Mouse (Mus musculus) lung, adult 18-20 months (tissue): ENCODE data around the gene Adamts16.

Source experiments
- DNase-seq, 2 experiments: peaks; one replicate each; pipeline ENCODE4 v3.0.0; 2022; ENCODE audit warnings: mixed read lengths in 2 of 2

Adamts16 gene

DNA sequence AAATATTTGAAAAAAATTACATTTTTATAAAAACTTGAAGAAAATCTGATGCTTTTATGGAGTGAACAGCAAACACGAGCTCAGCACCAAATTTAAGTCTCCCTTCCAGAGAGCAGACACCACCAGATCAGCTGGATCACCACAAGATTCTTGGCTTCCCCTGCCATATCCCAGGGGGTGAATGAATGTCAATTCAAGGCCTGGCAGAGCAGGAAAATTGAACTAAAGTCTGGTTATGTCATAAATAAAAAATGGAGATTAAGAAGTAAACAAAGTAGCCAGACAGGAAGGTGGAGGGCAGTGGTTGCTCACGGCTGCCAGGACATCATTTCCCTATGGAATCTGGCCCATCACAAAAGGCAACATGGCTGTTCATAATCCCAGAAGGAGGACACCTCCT, 80.3 kb downstream of the Adamts16 start:
- no peak for DNase-seq

DNA sequence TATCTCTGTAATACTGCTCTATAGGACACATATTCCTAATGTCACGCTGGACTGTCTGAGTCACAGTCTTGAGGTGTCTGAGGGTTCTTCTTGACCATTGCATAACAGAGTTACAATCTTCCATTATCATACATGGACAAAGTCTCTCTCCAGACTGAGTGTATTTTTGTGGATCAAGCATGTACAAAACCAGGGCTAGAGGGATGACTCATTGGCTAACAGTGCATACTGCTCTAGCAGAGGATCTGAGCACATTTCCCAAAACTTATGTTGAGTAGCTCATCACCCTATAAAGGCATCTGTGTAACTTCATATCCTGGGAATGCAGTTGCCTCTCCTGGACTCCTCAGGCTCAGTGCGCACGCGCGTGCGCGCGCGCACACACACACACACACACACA, 81.4 kb downstream of the Adamts16 start:
- DNase-seq, result no peak

DNA sequence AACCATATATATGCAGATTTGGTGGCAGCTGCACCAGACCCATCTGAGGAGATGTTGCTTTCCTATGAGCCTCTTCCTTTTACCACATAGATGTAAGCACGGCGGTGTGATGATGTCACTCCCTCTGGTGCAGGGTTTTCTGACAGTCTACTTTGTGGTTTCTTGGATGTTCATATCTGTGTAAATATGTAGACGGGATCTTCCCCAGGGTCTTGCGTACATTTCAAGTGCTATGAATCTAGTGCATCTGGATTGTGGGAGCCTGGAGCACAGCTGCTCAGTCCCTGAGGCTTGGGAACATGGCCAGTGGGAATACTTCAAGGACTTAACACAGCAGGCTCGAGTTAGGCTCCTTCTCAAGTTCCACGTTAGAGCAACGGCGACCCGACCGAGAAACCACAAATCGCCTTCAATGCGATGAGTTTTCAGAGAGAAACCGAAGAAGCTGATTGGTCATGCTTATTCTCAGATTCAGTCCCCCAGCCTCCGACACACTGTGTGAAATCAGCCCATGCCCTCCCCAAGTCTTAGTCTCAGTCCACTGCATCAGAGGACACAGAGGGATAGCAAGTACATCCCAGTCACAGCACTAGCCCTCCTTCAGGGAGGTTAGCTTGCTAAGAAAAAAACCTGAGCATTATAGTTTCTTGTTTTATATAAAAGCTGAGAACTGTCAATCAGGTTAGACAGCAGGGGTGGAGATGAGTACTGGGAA, 95.2 kb downstream of the Adamts16 start:
- DNase-seq, result no peak

DNA sequence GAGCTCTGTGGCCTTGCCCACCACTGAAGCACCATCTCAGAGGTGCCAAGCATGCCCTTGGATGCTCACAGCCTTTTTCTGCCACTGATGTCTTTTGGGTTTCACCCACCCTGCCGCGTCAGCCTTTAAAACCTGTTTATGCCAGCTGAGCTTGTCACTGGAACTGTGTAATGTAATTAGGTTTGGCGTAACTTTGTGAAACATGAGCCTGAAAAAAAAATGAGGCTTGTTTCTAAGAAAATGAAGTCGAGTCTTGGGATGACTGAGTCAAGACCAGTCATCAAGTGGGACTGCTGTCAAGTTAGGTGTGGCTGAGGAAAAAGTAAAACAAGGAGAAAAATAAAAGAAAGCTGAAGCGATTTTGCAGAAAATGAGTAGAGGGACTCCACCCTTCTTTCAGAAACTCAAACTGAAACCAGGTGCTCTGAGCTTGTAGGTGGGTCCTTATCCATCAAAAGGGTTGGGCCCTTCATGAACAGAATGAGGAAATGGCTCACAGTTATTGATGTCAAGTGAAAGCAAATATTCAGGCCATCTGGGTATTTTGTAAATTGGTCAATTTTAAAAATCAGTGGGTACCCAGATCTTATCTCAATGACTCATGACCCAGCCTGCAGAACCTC, 97.1 kb downstream of the Adamts16 start:
- DNase-seq, result no peak

DNA sequence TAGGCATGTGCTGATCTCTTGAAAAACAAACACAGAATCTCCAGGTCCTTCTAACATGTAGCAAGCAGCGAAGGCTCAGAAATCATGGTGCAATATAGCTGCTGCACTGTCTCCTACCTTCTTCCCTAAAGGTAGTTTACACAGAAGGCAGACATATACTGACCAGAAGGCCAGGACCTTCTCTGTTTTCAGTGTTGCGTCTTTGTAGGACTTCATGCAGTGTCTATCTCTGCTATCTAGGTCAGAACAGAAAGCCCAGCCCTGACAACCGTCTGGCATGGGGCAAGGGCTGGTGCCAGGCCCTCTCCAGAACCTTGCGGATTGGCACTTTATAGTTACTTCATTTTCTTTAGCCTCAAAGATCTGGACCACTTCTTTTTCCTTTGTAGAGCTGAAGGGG, 98.9 kb downstream of the Adamts16 start:
- DNase-seq, result no peak

DNA sequence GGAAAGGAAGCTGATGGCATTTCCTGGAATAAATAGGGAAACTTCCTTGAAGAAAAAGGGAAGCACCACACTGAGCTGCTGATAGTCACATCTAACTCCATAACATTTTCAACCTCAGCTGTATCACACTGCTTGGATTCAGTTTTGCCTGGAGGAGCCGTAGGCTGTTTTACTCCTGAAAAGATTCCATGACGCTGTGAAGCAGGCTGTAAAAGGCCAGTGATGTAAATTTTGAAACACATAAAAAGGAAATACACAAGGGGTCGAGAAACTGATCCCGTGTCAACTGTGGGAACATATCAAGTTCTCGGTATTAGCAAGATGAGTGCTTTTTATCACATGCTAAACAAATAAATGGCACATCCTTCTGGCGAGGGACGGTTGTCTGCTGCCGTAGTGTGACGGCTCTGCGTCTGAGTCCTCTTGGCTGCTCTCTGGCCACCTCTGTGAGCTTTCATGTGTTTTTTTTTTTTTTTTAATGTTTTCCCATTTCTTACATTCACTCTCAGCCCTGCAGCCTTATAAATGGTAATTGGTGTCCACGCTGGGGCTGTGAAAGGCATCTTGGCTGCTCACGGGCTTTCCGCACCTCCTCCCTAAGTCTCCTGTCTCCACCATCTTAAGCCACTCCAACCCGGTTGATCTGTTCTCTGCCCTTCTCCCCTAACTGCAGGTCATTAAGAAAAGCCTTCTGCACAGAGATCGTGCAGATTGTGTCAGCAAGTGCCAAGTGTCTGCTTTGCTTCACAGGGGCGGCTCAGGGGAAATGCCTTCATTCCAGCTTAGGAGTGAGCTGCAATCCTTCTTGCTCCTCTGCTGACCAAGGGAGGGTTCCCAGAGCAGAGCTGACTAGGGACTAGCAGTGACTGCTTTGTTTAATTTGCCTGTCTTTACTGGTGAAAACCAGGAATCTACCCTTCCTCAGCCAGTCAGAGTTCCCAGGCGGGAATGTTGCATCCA, 101.0 kb downstream of the Adamts16 start:
- DNase-seq, result no peak

DNA sequence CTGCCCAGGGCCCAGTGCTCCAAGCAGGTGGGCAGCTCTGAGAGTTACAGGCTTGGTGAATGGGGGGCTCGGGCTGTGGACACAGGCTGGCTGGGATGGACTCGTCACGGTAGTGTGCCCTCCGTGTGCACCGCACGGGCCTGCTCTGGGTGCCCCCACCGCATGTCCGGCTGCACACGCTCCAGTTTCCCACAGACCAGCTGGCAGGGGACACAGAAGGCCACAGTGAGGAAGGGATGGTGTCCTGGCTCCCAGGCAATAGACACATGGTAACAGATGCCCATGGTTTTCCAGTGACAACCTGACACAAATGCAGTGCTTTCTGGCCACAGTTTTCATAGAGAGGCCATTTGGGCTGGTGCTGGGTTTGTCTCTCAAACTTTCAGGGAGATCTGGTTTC, 102.8 kb downstream of the Adamts16 start:
- no peak for DNase-seq

DNA sequence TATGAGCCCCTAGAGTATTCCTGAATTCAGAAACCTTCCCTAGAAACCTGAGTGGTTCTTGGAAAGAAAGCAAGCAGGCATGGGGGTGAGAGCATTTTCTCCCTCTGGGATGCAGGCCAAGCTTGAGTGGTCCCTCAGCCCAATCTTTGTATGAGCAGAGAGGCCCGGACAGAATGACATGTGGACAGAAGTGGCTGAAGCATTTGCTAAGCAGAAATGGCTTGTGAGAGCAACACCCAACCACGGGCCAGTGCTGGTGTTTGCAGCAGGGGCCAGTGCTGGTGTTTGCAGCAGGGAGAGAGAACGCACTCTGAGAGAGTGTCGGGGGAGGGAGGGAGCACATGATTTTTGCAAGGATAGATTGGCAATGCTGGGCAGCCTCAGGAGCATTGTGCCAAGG, 105.2 kb downstream of the Adamts16 start:
- DNase-seq, result no peak

DNA sequence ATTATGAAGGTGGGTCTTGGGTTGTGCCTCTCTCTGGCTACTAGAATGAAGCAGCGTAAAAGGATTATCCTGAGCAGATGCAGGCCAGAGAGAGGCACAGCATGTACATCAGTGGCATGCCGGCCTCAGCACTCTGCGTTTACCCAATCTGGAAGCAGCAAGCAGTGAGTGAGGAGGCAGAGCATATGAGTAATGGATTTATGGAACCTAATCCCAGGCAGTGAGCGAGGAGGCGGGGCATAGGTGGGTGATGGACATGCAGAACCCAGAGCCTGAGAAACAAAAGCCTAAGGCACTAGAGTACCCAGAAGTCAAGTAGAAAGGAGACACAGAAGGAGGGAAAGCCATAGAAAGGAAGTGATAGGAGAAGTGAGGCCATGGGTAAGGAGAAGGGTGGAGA, 107.0 kb downstream of the Adamts16 start:
- no peak for DNase-seq

DNA sequence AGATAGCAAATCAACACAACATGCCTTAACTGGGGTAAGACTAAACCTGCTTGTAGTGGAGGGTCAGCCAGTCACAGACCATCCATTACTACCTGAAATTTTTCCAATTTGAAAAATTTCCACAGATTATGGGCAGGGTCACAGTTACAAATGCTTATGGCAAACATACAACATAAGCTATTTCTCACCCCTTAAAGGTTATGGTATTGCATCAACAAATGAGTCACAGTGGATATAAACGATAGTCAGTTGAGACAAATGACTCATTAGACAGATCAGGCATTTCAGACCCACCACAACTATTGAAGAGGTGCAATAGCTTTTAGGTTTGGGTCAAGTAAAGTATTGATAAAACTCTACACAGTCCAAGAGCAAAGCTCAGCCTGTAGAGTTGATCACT, 107.7 kb downstream of the Adamts16 start:
- no peak for DNase-seq

DNA sequence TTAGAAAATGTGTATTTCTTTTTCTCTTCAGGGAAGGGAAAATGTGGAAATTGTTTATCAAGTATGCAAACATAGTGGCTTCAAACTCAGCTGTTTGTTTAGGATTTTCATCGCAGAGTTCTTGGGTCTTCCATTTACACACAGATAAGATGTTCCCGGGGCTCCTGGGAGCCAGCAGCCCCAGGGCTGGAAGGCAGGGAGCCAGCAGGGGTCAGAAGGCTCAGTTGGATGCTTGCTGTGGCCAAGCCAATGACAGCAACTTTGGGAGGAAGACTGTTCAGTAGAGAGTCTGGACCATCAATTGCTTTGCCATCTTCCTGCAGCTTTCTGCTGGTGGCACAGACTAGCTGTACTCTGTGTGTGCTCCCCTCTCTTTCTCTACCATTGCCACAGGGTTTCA, 108.4 kb downstream of the Adamts16 start:
- no peak for DNase-seq

DNA sequence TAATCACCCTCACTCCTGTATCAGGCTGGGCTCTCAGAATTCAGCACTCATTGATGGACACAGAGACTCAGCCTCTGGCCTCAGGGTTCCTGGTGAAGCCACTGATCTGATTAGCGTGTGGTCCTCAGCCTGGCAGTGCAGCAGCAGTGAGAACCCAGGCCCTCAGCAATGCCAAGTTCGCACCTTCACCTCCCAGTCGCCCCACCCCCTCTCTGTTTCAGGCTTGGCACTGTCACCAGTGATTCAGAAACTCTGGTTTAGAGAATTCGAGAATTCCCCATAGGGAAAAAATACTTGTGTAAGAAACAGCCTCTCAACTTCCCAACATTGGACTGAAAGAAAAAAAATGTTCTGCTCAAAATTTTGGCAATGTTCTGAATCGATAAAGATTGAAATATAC, 108.8 kb downstream of the Adamts16 start:
- peak in 1 of 2 experiments; percentile 3 for DNase-seq

DNA sequence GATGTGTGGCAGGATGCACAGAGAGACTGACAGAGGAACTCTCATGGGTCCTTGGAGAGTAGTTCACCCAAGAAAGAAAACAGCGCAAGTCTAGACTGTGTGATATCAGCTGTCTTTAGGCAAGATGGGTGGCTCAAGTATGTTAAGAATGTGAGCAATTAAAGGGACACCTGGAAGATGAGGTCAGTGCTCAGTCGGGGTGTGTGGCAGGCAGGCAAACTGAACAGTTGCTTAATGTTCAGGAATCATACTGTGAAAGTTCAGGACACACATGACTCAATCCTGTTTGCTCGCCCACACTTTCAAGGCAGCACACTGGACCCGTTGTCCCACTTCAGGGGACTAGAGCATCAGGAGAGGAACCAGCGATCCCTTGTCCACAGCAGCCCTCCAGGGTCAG, 110.3 kb downstream of the Adamts16 start:
- peak in 1 of 2 experiments; percentile 2 for DNase-seq

DNA sequence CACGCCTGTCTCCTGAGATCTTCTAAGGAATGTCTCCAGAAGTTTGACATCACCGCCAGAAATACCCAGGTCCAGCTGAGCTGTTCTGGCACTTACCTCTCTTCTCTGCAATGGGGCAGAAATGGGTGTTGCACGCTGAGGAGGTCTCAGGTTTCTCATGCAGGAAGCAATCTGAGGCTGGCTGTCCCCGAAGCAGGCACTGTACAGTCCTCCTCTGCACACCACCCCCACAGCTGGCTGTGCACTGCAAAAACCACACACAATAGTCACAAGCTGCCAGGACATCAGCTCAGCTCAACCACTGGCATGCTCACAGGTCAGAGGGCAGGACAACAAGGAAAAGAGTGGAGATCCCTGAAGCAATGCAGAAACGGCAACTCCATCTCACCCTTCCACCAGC, 111.6 kb downstream of the Adamts16 start:
- DNase-seq, result peak; percentile 8 to 25

DNA sequence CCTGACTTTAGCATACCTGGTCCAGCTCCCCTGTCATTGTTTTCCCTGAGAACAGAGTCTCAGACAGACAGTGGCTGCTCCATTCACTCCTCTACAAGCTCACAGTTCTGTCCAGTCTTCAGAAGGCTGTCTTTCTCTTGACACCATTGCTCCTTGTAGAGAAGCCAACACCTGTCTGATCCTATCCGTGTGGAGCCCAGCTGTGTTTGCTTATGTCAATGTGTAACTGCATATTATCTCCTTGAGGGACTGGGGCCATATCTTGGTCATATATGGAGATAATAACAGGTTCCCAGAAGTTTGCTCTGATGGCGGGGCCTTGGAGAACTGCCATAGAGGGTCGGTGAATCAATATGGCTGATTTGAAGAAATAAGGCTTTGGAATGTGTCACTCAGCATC, 115.4 kb downstream of the Adamts16 start:
- no peak for DNase-seq

DNA sequence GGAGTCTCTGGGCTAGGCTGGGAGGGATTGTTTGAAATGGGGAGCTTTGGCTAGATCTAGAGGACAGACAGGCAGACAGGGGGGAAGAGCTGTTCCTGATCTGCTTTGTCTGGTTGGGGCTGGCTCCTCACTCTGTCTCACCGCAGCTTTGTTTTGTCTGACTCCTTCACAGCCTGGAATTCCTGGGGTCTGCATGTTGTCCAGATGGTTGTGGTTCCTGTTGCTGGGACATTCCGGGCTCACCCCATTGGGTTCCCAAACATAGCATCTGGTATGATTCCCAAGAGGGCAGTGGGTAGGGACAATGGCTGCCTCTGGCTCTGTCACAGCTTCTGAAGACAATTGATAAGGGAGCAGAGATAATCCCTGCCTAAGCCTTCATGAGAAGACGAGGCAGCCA, 117.0 kb downstream of the Adamts16 start:
- no peak for DNase-seq

DNA sequence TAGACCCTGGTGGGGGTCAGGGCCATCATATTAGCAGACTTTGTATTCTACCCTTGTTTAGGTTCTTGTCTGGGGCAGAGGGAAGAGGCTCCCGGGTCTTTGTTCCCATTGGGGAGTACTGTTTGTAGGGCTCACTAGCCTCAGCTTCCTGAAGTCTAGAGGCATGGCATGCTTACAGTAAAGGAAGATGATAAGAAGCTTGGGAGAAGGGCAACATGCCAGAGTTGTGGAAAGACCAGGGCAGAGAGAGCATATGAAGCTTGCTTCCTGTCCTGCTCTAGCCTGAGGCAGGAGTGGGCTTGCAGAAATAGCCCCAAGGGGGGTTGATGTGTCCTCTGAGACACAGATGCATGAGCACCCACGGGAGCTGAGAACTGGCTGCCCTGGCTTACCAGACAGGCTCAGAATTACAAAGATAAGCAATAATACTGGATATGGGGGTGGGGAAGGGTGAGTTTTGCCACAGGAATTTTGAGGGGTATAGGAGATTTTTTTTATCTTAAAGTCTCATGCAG, 117.4 kb downstream of the Adamts16 start:
- DNase-seq, result no peak

DNA sequence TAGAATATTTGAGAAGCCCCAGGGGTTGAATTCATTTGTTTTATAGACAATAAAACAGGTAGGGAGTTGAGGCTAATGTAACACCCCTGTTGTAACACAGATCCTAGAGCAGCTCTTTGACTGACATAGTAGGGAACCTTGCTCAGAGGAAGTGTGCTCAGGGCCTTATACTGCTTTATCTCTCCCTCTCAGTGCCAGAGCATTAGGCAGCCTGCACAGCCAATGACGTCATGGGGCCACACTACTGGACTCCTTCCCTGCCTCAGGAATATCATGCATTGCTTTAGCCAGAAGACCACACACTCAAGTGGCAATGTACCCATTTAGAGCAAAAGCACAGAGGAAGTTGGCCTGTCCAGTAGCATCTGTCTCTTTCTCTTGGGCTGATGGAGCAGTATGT, 121.6 kb downstream of the Adamts16 start:
- DNase-seq, result no peak

DNA sequence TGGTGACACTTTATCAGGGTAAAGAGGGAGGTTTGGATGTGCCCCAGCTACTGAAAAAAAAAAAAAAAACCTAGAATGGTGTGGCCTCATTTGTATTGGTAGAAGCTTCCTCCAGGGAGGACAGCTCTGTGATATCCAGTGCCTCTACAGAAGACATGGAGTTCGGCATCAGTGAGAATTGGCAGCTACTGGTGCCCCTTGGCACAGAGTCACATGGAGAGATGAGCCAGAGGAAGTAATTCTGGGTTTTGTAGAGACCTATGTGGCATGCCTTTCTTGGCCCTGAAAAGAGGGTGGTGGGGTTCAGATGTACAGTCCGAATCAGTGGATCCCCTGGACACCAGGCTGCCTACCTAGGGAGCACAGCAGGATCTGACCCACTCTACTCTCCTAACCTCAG, 122.8 kb downstream of the Adamts16 start:
- DNase-seq, result no peak

DNA sequence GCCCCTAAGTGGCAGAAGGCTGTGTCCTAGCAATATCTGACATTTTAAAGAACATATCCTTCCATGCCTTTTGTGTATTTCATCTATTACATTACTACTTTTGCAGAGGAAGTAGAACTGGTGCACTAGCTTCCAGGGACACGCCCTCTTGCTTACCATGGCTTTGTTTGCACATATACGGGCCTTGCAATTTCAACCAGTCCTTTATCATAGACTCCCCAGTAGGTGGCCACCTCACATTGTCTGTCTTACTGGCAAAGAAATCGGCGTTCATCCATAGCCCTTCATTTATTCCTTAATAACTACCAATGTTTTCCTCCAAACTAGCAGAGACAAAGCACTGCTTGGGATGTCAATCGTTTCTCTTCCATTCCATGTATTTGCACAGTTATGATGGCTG, 125.6 kb downstream of the Adamts16 start:
- no peak for DNase-seq

DNA sequence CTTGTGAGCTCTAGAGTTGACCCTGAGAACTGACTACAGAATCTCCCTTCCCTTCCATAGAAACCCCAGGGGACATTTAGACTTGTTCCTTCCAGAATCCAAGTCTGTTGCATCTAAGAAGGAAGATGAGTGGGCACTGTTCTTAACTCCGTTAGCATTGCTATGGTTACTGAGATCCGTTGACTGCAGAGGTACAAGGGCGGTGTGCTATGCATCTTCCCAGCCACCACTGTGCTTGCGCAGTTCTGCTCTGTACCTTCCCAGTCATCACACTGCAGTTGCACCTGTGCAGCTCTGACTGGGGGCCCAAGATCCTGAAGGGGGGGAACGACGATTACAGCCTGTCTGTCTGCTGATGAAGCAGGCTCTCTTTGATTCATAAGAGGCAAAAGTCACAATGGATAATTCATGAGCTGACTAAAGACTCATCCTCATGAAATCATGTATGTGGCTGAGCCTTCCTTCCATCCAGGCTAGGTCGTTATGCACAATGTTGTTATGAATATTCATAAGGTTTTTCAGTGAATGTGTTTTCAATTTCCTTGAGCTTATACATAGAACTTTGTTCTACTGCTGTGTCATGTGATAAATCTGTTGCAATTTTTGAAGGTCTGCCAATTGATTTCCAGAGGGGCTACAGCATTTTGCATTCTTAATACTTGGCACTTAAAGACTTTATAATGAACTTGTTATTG, 127.4 kb downstream of the Adamts16 start:
- no peak for DNase-seq

DNA sequence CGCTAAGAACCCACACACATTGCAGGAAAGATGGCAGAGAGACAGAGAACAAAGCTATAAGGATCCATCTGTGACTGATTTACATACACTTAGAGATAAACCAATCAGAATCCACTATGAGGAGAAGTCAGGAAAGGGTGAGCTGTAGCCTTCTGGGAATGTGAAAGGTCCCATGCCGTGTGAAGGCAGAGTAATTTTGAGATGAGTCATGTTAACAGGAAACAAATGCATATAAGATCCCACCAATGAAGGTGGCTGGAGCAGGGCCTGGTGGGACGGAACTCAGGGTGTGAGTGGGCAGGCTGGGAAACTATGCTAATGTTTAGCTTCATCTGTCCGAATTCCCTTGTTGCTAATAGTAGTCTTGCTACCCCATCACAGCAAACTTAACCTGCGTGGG, 128.3 kb downstream of the Adamts16 start:
- DNase-seq, result no peak
